Mouse (Mus musculus) bone marrow macrophage, adult 2 months (primary cell): ENCODE measurements around the gene Cers4.

Source experiments
- CTCF ChIP-seq: IDR thresholded peaks from 2 replicates; pipeline ENCODE4 v1.5.1; 2012; ENCODE audit warnings: low read depth, mild to moderate bottlenecking, low read length, moderate library complexity
- POLR2A ChIP-seq: IDR thresholded peaks from 2 replicates; pipeline ENCODE4 v1.6.1; 2012; ENCODE audit warnings: mild to moderate bottlenecking, low read depth, low read length, borderline replicate concordance

DNA sequence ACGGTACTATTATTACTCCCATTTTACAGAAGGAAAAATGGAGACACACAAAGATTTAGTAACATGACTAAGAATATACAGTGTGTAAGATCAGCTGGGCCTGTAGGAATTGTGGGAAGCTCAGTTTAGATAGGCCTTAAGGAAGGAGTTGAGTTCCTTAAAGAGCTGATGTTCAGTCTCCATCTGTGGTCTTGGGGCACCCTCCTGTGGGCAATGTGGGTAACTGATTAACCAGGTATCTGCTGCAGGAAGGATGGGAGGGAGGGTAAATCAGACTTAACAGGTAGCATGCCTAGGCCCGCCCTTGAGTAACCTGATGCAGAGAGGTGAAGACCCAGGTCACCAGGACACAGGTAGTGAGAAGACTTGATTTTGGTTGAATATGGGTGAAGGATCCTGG, 23.3 kb downstream of the Cers4 start:
- no peak for TF ChIP-seq CTCF
- TF ChIP-seq POLR2A, result no peak
